Mouse (Mus musculus) gastrocnemius, adult 18-20 months (tissue): ENCODE data around the gene Rpusd3. TPM values are rescaled to one million over a fixed set of nuclear protein-coding genes. Genes with fewer than 3 reads are reported as not detected.

Experiments
- DNase-seq: peaks from one replicate; pipeline ENCODE4 v3.0.0; 2021; ENCODE audit warnings: low spot score
- long read RNA-seq, 2 experiments: library from polyadenylated mRNA; stranded (forward); transcript quantifications; one replicate each; pipeline ENCODE4 v2.0.0; 2021
- total RNA-seq, 2 experiments: library from RNA; stranded (reverse); gene quantifications; 2 replicates each; pipeline ENCODE4 v1.2.3; 2021

Gene Rpusd3
- total RNA-seq, result 10 to 100 TPM in 1 of 2 experiments, 1 to 10 TPM in 1; 9.2 to 11.1 TPM
- long read RNA-seq, experiment 1, transcript Rpusd3-202 (9 exons, 1,269 nt), result major isoform, 6 of 6 reads
- long read RNA-seq, experiment 1, partial matches to known transcripts, result 0 of 6 reads
- long read RNA-seq, experiment 1, other reads (novel, unspliced or antisense), result 0 of 6 reads
- long read RNA-seq, experiment 2, transcript Rpusd3-202 (9 exons, 1,269 nt), result major isoform, 5 of 6 reads
- long read RNA-seq, experiment 2, partial matches to known transcripts, result 0 of 6 reads
- long read RNA-seq, experiment 2, other reads (novel, unspliced or antisense), result 1 of 6 reads

DNA sequence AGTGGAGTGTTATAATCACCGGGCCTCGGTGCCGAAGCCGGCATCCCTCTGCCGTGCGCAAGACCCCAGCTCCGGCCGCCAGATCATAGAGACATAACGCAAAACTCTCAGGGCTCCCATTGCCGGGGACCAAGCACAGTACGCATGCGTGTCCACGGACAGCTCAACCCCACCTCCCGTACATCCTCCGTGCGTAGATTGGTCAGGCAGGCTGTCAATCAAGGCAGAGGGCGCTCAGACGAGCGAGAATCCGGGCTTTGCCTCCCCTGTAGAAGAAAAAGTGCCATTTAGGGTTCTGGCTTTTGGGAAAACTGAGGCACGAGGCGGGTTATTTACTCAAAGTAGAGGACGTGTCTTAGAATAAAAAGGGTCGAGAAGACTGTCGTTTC is at the start of gene Rpusd3:
Gene Rpusd3, minus strand, starts transcription at position 142 of the 389 bp plus-strand sequence.
- peak; percentile 99 for DNase-seq

DNA sequence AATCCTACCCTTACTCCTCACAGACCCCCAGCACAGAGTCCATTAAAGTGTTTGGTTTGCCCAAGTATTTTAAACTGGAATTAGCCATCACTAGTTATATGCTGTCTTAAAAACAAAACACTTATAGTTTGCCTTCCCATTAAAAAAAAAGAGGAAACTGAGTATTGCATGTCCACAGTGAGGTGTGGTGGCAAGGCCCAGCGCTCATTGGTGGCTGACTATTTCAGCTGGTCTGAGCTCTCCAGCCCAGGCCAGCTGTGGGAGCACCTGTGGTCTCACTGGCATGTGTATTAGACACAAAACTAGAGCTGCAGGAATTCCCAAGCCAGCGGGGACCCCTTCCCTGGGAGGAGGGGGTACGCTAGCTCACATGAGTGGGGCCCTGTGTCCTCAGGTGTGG is 49.4 kb upstream of the Rpusd3 start:
- DNase-seq, result no peak

DNA sequence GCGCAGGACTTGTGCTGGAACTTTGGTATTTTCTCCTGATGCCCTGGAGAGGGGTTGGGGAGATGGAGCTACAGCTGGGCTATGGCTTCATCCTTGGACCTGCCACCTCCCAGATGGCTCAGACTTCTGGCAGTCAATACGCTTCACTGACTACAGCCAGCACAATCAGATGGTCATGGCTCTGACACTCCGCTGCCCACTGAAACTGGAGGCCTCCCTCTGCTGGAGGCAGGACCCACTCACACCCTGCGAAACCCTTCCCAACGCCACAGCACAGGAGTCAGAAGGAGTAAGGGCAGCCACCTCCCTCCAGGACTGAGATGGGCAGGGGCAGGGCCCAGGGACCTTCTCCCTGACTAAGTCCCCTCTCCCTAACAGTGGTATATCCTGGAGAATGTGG is 46.5 kb upstream of the Rpusd3 start:
- DNase-seq, result no peak

DNA sequence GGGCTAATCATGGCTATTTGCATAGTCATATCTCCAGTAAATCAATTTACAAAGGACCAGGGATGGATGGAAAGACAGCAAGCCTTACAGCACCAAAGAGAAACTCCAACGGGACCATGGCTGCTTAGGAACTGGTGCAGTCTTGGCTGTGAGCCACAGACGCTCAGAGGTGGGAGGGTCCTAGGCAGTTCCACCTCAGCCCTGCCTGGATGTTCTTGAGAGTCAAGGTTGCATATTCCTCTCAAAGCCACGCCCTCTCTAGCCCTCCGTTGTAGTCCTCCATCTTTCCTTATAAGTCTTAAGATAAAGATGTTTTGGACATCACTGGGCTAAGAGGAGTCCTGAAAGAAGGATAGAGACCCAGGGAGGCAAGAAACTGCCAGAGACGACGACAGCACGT is 44.9 kb upstream of the Rpusd3 start:
- no peak for DNase-seq

DNA sequence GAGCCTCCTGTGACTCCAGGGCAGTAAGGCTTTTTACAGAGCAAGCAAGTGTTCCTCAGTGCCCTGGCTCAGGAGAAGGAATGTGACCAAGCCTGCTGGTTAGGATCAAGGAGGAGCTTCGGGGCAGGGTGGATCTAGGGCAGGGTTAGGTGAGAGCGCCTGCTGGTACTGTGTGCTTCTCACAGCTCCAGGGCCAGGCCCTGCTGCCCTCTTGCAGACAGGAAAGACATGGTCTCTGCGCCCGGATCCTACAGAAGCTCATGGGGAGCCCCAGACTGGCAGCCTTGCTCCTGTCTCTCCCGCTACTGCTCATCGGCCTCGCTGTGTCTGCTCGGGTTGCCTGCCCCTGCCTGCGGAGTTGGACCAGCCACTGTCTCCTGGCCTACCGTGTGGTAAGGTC is 39.5 kb upstream of the Rpusd3 start:
- no peak for DNase-seq

DNA sequence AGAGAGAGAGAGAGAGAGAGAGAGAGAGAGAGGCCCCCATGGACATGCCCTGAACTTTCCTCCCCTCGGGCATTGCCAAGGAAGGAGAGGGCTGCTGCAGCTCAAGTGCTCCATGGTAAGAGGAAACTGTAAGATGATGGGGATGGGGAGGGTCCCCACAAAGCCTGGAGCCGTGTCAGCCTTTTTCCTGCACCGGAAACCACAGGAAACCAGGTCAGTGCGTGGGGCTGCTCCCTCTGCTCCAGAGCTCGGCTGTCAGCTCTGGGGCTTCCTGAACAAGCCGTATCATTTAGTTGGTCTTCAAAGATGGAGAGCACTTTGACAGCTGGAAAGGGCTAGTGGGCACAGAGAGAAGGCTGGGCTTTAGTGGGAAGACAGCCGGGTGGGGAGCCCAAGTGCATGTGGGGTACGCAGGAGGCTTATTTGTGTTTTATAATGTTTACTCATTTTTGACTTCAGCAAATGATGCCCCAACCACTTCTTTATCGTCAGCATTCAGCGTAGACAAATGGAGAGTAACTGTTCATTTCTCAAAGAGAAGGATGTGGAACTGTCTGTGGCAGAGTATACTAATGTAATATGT is 38.9 kb upstream of the Rpusd3 start, which contains the start of gene Il17re:
Gene Il17re, plus strand, starts transcription at position 533 of the 583 bp plus-strand sequence.
- no peak for DNase-seq

DNA sequence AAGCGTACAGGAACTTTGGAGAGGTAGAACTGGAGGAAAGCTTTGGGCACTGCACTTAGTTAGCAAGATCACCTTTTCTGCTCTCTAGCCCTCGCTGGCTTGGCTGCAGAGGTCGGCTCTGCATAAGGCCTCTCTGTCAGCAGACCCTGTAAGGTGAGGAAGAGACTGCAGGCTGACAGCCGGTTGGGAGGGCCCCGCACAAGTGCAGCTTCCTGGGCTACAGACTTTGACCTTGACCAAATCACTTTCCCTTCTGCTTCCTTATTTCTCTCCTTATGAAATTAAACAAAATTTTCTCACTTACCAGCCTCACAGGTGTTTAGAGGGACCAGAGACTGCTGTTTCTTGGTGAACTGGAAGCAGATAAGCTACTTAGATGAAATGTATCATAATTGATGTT is 35.9 kb upstream of the Rpusd3 start:
- no peak for DNase-seq

DNA sequence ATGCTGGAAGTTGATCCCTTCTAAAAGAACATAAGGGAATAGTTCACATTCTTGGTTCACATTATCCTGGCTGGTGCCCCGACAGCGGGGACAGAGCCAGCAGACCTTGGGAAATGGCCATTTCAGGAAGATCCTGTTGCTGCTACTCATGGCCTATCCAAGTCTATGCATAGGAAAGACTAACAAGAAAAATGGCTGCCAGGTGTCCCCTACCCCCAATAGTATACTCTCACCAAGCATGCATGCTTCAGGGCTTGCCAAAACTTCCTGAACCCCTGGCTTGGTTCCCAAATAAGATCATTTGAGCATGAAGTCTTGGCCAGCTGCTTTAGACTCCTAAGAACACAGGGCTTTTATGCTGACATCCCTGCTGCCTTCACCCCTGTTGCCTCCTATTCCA is 32.7 kb upstream of the Rpusd3 start:
- DNase-seq, result no peak

DNA sequence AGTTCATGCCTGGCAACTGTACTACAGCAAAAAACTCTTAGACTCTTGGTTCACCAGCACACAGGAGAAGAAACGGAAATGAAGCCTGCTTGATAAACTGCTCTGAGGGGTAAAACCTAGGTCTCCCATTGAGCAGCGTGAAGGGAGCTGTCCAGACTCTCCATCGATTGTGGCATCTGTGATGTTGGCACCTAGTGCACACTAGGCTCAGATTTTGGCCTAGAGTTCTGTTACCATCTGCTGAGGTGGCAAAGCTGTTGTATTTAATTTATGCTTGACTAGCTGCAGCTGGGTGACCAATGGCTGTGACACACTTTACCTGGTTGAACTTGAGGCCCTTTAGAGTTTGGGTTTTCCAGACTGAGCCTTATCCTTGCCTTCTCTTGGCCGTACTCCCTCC is 28.5 kb upstream of the Rpusd3 start:
- no peak for DNase-seq

DNA sequence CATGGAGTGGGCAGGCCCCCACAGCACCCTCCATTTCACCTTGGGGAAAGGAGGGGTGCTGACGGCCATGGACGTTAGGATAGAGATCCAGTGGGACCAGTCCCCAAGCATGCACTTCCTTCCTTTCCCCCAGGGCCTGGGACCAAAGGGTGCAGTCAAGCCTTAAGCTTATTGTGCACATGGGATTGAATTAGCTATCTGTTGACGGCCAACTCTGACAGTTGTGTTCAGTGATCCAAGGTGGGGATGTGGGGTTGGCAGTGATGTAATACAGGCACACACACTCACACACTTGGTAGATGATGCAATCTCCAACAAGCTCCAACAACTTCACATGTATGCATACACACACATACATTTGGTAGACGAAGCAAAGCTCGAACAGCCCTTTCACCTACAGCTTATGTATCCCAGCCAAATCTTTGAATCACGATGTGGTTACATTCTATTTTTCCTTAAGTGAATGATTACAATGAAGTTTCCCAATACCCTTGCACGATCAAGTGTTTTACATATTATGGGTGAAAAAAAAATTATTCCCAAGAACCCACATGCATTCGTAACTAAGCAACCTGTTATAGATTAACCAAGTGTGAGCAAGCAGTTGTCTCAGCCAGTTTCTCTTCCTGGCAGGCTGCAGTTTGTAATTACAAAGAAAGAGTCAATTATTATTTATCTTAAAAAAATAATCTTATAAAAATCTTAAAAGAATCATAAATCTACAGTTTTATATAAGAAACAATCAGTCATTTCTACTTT is 25.2 kb upstream of the Rpusd3 start:
- DNase-seq, result no peak

DNA sequence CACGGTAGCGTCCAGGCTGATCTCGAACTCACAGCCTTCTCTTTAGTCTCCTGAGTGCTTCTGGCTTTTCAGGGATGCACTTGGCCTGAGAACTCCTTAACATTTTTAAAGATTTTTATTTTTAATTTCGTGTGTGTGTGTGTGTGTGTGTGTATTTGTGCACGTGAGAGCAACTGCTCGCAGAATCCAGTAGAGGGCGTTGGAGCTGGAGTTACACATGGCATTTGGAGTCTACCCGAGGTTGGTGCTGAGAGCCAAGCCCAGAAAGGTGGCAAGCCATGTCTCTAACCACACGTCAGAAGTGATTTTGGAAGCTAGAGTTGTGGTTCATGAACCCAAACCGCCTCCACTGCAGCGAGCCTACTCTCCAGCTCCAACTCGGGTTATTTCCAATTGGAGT is 24.0 kb upstream of the Rpusd3 start:
- DNase-seq, result no peak

DNA sequence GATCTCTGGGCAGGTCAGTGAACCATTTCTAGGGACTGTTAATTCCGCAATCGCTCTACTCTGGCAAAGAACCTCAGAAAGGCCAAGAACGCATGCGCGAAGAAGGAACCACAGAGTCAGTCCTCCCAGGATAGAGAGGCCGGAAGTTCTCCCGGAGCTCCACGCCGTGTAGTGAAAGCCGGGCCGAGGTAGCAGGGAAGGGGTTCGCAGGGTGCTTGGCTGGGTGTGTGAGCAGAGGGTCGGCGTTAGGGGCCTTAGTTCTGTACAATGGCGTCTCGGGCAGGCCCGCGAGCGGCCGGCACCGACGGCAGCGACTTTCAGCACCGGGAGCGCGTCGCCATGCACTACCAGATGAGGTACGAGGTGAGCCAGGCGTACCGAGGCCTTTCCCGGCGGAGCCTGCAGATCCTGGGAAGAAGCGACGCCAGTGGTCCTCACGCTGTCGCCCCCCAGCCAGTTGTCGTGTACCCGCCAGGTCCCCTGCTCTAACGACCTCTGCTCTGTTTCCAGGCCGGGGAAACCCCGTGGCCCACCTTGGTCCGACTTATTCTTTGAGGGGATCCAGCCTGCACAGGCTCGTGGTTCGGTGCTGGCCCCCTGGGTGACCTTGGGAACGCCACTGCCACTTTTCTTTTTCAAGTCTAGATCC is 23.4 kb upstream of the Rpusd3 start, which contains the start of gene Jagn1:
Gene Jagn1, plus strand, starts transcription at position 128 of the 649 bp plus-strand sequence.
- DNase-seq, result peak; percentile 94

DNA sequence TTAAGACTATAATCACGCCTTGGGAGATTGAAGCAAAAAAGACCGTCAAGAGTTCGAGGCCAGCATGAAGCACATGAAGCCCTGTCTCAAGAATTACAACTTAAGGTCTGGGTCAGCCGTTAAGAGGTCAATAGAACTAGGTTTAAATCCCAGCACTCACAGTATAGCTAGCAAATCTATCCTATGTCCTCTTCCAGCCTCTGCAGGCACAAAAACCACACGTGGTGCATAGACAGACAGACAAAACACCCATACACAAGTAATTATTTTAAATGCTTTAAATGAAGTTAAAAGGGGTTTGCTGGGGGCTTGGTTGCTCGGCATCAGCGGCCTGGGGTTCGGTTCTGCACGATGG is 22.9 kb upstream of the Rpusd3 start:
- no peak for DNase-seq

DNA sequence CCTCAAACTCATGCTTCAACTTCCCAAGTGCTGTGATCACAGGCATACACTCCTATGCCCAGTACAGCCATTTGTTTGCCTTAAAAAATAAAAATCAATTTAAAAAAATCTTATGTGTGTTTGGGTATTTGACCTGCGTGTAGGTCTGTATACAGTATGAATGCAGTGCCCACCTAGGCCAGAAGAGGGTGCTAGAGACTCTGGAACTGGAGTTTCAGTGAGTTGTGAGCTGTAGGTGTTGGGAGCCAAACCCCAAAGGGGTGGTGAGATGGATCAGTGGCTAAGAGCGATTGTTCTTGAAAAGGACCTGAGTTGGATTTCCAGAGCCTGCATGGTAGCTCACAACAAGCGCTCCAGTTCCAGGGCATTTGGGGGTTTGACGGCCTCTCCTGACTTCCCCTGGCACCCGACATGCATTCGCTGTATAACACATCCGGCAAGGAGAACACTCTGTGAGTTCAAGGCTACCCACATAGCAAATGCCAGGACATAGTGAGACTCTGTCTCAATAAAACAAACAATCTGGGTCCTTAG is 22.1 kb upstream of the Rpusd3 start:
- DNase-seq, result peak; percentile 76

DNA sequence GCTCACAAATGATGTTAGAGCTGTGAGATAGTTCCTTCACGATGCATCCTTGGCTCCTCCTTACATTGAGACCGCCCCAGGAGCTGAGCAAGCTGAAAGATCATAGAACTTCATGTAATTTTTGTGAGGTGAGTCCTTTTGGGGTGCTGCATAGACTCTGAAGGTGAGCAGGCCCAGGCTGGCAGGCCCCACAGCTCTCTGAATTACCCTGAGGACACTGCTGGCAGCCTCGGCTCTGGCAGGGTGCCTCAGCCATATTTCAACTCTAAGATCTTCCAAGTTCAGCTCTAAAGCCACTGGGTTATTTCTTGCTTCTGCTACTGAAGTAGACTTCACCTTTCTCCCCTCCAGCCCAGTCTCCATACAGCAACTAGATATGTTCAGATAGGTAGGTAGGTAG is 21.5 kb upstream of the Rpusd3 start:
- DNase-seq, result no peak

DNA sequence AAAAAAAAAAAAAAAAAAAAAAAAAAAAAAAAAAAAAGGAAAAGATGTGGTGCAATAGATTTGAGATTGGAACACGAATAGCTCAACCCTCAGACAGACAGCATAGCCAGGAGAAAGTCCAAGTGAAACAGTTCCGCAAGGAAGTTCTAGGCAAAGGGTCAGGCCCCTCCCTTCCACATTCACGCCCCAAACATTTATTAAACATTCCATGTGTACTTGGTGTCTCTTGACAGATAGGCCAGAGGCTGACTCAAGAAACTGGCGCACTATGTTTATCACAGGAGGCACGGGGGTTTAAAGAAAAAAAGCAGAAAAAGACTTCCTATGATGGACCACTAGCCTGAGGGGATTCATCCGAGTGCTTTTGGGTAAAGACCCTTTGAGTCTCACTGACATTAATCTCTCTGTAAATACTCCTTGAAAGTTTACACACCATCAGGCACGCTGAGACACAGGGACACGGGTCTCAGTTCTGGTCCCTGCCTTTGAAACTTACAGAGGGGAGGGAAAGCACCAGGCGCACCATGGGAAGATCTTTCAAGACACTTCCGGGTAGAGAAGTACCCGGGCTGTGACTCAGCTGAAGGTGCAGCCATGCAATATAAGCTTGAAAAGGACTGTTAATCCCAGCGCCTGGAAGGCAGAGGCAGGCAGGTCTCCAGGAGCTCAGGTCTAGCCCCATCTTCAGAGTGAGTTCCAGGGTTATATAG is 19.7 kb upstream of the Rpusd3 start:
- no peak for DNase-seq

DNA sequence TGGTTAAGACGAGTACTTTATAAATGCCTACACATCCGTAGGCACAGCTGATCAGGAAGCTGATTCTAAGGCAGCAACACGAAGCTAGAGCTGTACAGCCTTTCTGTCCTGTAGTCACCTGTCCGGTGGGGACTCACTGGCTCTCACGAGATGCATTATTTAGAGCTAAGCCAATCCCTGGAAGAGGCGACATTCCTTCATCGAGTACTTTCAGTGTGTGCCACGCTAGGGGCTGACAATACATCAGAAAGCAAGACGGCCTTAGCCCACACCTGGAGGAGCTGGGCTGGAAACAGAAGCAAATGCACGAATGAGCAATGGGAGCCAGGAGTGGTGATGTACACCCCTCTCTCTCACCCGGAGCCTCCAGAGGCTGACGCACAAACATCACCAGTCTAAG is 18.0 kb upstream of the Rpusd3 start:
- no peak for DNase-seq

DNA sequence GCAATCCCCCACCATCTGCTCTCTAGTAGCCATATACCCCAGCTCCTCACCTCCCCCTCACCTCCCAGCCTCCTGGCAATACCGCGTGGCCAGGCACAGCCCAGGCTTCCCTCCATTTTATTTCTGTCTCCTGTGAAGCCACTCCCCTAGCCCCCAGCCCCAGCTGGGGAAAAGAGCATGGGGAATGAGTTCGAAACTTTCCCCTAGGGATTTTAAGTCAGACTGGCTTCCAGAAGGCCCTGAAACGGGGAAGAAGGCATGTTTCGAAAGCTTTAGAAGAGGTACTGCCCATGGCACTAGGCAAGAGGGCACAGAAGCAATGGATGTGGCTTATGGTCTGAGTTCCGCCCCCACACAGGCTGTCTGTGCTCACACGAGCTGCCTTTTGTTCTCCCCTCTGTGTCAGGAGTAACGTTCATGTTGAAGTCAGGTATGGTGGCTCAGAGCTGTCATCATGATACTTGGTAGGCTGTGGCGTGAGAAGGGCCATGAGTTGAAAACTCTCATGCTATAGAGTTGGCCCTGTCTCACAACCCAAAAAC is 16.6 kb upstream of the Rpusd3 start, which contains the start of gene Cidec:
Gene Cidec, minus strand, starts transcription at position 97 of the 542 bp plus-strand sequence.
- no peak for DNase-seq

DNA sequence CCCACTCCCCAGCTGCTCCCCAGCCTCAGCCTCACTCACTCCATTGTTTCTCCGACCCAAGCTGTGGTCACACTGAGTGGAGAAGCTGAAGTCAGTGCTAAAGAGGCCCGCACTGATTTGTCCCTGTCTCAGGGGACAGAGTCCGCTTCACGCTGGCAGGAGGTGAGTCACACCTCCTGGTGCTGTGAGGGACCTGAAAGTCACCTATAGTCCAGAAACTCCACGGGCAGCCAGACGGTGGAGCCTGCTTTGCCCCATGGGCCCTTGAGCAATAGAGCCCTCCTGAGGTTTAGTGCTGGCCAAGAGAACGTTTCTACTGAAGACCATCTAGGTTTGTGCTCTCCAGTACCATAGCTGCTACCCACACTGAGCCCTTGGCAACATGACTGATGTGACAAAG is 15.6 kb upstream of the Rpusd3 start:
- no peak for DNase-seq

DNA sequence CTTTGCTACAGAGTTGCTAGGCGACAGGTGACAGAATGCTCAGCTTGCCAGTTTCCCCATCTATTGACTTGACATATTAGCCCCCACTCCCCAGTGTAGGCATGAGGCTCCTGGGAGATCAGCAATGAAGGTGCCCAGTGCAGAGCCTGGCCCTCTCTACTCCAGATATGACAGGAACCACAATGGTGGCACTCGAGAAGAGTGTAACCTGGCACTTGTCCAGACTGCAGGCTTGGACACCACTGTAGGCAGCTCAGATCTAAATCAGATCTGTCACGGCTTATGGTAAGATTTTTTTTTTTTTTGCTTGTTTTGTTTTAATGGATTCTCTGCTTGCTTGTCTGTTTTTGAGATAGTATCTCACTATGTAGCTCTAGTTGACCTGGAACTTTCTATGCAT is 14.5 kb upstream of the Rpusd3 start:
- no peak for DNase-seq

DNA sequence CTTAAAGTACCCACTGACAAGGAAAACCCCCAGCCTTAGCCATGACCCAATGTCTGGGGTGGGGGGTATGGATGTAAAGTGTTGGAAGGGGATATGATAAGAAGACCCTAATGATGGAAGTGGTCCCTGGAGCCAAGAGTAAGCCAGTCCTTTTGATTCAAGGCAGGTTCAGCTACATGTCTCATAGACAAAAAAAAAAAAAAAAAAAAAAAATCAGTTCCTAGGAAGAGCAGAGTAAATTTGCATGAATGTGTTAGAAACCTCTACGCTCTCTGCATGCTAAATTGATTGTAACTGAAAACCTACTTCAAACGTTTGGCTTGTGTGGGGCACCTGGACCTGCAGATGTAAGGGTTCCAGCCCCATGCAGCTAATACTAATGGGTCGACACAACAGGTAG is 12.7 kb upstream of the Rpusd3 start:
- DNase-seq, result no peak
